Mouse (Mus musculus) monocyte, adult 5-6 weeks (primary cell): ENCODE data around the gene Cdc14b. TPM values are rescaled to one million over a fixed set of nuclear protein-coding genes. Genes with fewer than 3 reads are reported as not detected.
"Not testable (repeated sequence)": the region's sequence is repeated elsewhere in the genome, so short reads cannot be mapped to it uniquely, and the experiment has no call there.

Experiments used
- ATAC-seq: fragments of 153-309, 156-312 bp; replicated peaks from 2 replicates; pipeline ENCODE4 v1.8.0; 2017; ENCODE audit warnings: mild to moderate bottlenecking; ENCODE audit not compliant: low TSS enrichment, insufficient number of reproducible peaks, severe bottlenecking, poor library complexity, low FRiP score
- total RNA-seq: library from RNA; stranded (forward); fragments of 200-1000, 200-491, 200-594 nt; gene quantifications from 3 replicates; pipeline ENCODE4 v1.2.3, GENCODE M21; 2017

The Cdc14b gene
- total RNA-seq, 1 experiment from 2014 or later: 6.2 TPM

DNA sequence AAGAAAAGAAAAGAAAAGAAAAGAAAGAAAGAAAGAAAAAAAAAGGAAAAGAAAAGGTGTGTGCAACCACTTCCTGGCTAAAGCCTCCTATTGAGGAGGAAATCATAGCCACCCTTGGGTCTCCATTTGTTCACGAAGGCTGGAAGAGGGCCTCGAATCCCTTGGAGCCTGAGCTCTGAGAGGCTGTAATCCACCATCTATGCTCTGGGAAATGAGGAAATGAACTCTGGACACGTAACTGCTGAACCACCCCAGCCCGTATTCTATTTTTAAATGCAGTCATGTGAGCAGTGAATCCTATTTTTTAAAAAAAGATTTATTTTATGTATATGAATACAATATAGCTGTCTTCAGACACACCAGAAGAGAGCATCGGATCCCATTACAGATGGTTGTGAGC is 5.8 kb upstream of the Cdc14b start:
- ATAC-seq: no peak

DNA sequence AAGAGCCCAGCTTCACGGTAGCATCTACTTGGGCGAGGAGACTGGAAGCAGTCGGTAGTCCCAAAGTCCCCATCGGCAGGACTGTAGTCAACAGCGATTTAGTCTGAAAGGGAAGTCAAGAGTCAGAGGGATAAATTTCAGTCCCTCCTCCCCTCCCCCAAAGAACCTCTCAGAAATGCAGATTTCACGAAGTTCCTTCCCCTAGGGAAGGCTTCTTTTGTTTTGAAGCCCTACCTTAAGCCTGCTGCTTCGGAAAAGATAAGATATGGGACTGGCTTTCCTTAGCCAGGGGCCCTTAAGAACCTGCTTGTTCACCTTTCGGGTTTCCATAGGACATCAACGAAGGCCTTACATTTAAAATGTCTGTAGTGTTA is 651 bp upstream of the Cdc14b start:
- no peak for ATAC-seq

DNA sequence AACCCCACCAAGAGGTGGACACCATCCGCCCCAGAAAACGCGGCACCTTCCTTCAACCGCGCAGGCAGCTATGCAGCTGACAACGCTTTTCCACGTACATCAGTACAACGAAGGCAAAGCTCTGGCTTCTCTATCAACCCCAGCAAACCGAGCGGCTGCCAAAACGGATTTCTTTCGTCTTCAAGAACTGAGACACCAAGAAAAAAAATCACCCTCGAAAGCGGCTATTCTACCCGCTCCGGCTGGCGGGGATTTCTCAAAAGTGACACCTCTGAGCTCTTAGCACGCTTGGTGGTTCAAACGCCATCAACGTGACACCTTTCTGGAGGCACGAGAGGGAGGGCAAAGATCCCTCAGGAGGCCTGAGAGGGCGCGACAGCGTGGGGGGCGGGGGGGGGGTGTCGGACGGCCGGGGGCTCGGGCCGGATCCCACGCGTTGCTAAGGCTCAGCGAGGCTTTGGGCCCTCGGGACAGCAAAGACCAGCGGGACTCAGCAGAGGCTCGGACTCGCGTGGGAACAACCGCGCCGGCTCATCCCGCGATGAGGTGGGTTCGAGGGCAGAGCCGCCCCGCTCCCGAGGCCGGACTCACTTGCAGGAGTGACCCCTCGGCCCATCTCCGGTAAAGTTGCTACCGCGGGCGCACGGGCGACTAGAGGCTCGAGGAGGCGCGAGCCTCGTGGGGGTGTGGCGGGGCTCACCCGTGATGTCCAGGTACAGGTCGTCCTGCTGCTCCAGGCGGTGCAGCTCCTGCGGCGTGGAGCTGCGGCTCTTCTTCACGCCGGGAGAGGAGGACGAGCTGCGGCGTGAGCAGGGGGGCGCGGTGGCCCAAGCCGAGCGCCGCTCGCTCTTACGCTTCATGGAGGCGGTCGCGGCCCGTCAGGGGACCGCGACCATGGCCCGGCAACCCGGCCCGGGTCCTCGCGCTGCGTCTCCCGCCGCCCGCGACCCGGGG is 922 bp downstream of the Cdc14b start:
- no peak for ATAC-seq

GRCm38 (mm10) chr13:64273352-64273751 is 1.7 kb downstream of the Cdc14b start:
- no peak for ATAC-seq

DNA sequence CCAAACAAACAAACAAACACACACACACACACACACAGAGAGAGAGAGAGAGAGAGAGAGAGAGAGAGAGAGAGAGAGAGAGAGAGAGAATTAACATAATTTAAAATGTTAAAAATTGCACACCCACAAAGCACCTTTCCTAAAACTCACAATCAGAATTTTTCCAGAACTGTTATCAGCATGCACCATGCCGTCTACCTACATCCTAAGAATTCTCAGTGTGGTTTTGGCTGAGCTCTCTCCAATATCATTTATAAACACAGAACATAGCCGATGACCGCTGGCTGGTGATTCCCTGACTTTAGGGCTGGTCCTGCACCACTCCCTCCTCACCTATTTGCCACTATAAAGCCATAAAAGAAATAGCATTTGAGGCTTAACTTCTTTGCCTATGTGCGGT is 6.7 kb downstream of the Cdc14b start:
- ATAC-seq: no peak

DNA sequence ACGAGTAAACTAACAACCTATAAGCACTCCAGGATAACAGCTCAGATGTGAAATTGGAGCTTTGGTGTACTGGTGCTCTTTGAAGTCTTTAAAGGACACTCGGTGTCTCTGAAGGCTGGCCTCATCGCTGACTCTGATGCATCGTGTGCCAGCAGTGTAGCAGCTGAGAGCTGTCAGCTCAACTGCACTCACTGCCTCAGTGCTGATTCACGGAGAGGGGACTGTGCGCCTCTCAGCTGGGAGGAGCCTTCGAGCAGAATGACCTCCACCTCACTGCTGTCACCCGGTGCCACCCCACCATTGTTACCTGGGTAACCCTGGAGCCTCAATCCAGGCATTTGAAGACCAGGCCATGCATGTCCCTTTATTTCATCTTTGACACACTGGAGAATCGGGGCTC is 7.9 kb downstream of the Cdc14b start:
- no peak for ATAC-seq

DNA sequence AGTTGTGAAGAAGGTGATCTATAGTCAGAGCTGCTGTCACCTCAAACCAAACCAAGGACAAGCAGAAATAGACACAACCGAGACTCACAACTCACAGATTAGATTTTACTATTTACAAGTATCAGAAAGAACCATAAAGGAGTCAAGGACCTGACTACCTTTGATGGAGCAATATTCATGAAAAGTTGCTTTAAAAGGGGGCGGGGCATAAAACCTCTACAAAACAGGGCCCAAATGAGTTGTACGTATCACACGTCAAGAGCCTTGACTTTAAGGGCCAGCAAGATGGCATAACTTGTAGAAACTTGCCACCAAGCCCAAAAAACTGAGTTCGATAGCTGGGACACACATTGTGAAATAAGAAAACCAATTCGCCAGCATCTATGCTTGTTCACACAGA is 10.5 kb downstream of the Cdc14b start:
- ATAC-seq: no peak

- no peak for ATAC-seq
These were observed 15.2 kb downstream of the Cdc14b start for GRCm38 (mm10) chr13:64259903-64260302.

- no peak for ATAC-seq
These were observed 16.6 kb downstream of the Cdc14b start for GRCm38 (mm10) chr13:64258516-64258821.

DNA sequence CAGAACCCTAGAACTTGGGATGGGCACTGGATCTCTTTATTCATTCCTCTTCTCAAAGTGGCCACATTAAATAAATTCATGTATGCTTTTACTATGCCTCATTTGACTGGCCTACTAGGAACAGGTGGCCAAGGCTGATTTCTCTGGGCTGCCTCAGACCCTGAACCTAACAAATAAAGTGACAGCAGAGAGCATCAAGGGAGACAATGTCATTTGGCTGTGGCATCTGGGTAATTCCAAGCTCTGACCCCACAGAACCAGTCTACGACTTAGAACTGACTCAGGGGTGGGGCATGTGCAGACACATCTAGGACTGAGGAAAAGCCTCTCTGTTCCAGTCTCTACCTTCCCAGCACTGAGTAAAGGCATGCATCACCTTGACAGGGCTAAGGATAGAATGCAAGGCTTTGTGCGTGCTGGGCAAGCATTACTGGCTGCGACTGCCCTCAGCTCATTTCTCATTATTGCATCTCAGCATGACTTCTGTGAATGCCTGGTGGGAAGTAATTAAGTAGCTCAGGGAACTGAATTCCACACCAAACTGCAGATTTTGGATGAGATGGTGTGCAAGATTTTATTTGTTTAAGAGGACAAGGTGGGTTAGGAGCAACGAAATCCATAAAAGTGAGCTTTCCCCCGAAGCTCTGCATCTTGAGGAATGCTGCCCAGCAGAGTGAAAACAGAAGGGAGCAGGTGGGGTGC is 17.1 kb downstream of the Cdc14b start:
- ATAC-seq: no peak

- no peak for ATAC-seq
These were observed 17.9 kb downstream of the Cdc14b start for GRCm38 (mm10) chr13:64257010-64257813.

DNA sequence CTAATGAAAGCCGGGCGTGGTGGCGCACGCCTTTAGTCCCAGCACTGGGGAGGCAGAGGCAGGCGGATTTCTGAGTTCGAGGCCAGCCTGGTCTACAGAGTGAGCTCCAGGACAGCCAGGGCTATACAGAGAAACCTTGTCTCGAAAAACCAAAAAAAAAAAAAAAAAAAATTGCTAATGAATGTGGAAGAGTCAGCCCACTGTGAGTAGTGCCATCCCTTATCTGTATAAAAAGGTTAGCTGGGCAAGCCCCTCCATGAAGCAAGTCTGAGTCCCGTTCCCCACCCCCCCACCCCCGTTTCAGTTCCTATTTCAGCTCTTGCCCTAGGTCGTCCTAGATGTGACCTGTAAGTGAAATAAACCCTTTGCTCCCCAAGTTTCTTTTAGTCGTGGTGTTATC is 20.9 kb downstream of the Cdc14b start:
- not testable (repeated sequence) for ATAC-seq

DNA sequence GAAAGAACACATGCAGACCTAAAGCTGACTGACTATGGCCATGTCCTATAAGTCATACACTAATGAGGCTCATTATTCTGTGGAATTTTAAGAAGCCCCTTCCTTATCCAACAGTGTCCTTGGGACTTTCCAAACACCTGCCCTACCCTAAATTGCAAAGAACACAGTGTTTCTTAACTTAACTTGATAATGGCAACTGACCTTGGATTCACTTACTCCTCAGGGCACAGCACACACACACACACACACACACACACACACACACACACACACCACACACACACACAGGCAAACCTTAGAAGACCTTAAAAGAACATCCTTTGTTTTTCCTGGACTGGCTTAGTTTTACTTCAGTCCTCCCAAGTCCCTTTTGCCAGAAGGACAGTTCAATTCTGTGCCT is 21.4 kb downstream of the Cdc14b start:
- ATAC-seq: no peak

- ATAC-seq: peak; percentile 48; the same call in 1 of the 2 replicates
These were observed 22.9 kb downstream of the Cdc14b start for GRCm38 (mm10) chr13:64252147-64252546.

DNA sequence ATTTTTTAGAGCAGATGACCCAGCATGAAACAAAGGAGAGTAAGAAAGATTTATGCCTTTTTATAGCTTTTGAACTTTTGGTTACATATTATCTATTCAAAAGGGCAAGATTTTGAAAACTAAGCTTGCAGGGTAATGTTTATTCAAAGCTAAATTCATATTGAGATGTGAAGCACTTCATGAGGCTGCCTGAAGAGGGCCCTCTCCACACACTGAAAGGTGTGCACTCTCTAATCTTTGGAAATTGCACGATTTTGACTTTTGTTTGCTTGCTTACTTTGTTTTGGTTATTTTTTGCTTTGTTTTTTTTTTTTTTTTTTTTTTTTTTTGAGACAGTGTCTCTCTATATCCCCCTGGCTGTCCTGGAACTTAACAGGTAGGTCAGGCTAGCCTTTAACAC is 24.7 kb downstream of the Cdc14b start:
- ATAC-seq: no peak

- ATAC-seq: peak; percentile 83
These were observed 26.1 kb downstream of the Cdc14b start for GRCm38 (mm10) chr13:64248775-64249524.

- peak; percentile 83 for ATAC-seq
These were observed 26.8 kb downstream of the Cdc14b start for GRCm38 (mm10) chr13:64248161-64248774.

DNA sequence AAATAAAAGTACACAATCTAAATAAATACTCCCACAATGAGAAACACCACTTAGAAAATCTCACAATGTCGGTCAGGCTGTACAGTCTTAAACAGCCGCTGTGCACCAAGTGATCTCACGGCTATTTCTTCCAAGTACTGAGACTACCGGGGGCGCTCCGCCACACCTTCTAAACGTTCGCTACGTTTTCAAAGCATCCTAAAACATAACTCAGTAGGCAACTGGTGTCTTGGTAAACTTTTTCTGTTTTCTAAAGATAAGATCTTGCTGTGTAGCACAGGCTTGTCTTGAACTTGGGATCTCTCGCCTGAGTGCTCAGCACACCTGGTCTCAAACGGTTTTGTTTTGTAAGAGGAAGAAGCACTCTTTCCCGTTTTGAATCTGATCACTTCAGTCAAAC is 29.0 kb downstream of the Cdc14b start:
- no peak for ATAC-seq
